Mouse (Mus musculus) neural tube, embryonic 10.5 days (tissue): ENCODE results near the gene Dennd5a.
"Not testable (repeated sequence)": the region's sequence is repeated elsewhere in the genome, so short reads cannot be mapped to it uniquely, and the experiment has no call there.

Source experiments
- DNase-seq: peaks from one replicate; pipeline ENCODE4 v3.0.0-alpha.2; 2017; ENCODE audit warnings: low spot score; ENCODE audit errors: extremely low spot score

Dennd5a gene

GRCm38 (mm10) chr7:109959716-109960612 lies at the start of gene Dennd5a:
TSS of gene Dennd5a (minus strand) at chr7:109960470.
- peak; percentile 89 for DNase-seq

- no peak for DNase-seq
These were observed 48.8 kb upstream of the Dennd5a start for GRCm38 (mm10) chr7:110009084-110009483.

GRCm38 (mm10) chr7:110008513-110008912 lies 48.2 kb upstream of the Dennd5a start:
- DNase-seq = no peak

- DNase-seq = no peak
These were observed 46.4 kb upstream of the Dennd5a start for GRCm38 (mm10) chr7:110006471-110007195.

- DNase-seq = no peak
These were observed 45.7 kb upstream of the Dennd5a start for GRCm38 (mm10) chr7:110005976-110006375.

GRCm38 (mm10) chr7:110002968-110003367 lies 42.7 kb upstream of the Dennd5a start:
- DNase-seq = peak; percentile 44

GRCm38 (mm10) chr7:110002092-110002491 lies 41.8 kb upstream of the Dennd5a start:
- no peak for DNase-seq

GRCm38 (mm10) chr7:109998388-109998787 lies 38.1 kb upstream of the Dennd5a start:
- DNase-seq = no peak

GRCm38 (mm10) chr7:109993157-109993959 lies 33.1 kb upstream of the Dennd5a start:
- no peak for DNase-seq

- no peak for DNase-seq
These were observed 31.0 kb upstream of the Dennd5a start for GRCm38 (mm10) chr7:109991286-109991685.

- DNase-seq = not testable (repeated sequence)
These were observed 26.5 kb upstream of the Dennd5a start, which contains the start of gene Tmem41b for GRCm38 (mm10) chr7:109986775-109987174. TSS of gene Tmem41b (minus strand) at chr7:109986929.

GRCm38 (mm10) chr7:109986133-109986669 lies 25.9 kb upstream of the Dennd5a start:
- DNase-seq = peak; percentile 99

GRCm38 (mm10) chr7:109985661-109986132 lies 25.4 kb upstream of the Dennd5a start:
- no peak for DNase-seq

- DNase-seq = not testable (repeated sequence)
These were observed 24.3 kb upstream of the Dennd5a start for GRCm38 (mm10) chr7:109984608-109985007.

GRCm38 (mm10) chr7:109977131-109977530 lies 16.9 kb upstream of the Dennd5a start:
- DNase-seq = not testable (repeated sequence)

- DNase-seq = no peak
These were observed 15.9 kb upstream of the Dennd5a start for GRCm38 (mm10) chr7:109975966-109976715.

- DNase-seq = no peak
These were observed 9.3 kb upstream of the Dennd5a start for GRCm38 (mm10) chr7:109969542-109969941.

GRCm38 (mm10) chr7:109968924-109969450 lies 8.7 kb upstream of the Dennd5a start:
- DNase-seq = peak; percentile 31

- no peak for DNase-seq
These were observed 7.7 kb upstream of the Dennd5a start for GRCm38 (mm10) chr7:109967805-109968579.
